ENCODE assay signal across 8 mouse cellular contexts in the genomic region with DNA sequence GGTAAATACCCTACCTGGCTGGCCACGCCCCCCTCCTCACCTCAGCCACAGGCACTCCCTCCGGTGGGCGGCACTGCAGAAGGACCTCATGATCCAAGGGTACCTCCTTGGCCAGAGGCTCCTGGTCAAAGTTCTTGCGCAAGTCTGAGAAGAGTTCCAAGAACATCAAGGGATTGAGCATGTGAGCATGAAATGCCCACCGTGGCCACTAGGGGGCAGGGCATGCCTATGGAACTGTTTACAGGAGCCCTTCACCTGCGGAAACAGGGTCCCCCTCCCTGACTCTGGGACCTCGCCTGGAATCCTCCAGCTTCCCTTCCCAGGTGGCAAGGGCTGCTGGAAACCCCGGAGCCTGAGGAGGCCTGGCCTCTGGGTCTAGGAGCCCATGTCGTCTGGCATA. TPM values are rescaled to one million over a fixed set of nuclear protein-coding genes. Genes with fewer than 3 reads are reported as not detected.
A peak's percentile ranks its signal among the peaks of the same experiment; 100 is the strongest.
DNase-seq lines count a peak whose midpoint lies in the region; ATAC-seq and TF ChIP-seq lines count a peak whose summit lies in the region.

No protein-coding gene starts in this region.

- H3K27me3 ChIP-seq in forebrain, embryonic 13.5 days: no peaks in the 10 kb centered on the region

- intact Hi-C loops in heart, postnatal 10 days (cut with DNase I): loop anchor here (1.0 to 2.0 kb wide), 3 partner anchors 56 to 273 kb away; no protein-coding TSS in a partner anchor

- no peak overlapping the region for H3K27ac ChIP-seq in forebrain, embryonic 13.5 days
- no peak overlapping the region for H3K27ac ChIP-seq in olfactory bulb, adult 2 months (ENCODE audit: insufficient read depth, low read depth, low read length)

- H3K4me1 ChIP-seq in forebrain, embryonic 13.5 days: no peaks in the 10 kb centered on the region
- peaks cover 4% of the 10 kb centered on the region for H3K4me1 ChIP-seq in olfactory bulb, adult 2 months (ENCODE audit: control insufficient read depth, insufficient read depth, low read length)

- H3K4me3 ChIP-seq in forebrain, embryonic 13.5 days: no peak overlapping the region
- H3K4me3 ChIP-seq in olfactory bulb, adult 2 months (ENCODE audit: insufficient read depth, low read depth, low read length): no peak overlapping the region

- peak; percentile 33 for ATAC-seq in cerebellum, adult (ENCODE audit: insufficient number of reproducible peaks, low FRiP score, low TSS enrichment)
- peak; percentile 63 for ATAC-seq in forebrain, embryonic 13.5 days

- no peak overlapping the region for H3K9ac ChIP-seq in forebrain, embryonic 13.5 days

- no peak for TF ChIP-seq POLR2A in olfactory bulb, adult 2 months (IDR thresholded peaks at IDR 0.05; ENCODE audit: insufficient read depth, low read depth, low read length)

- peak; percentile 88 for DNase-seq in ES-CJ7 (ENCODE audit: low read depth, low spot score)
- DNase-seq in heart, postnatal 10 days: peak; percentile 78 to 84
- DNase-seq in kidney, postnatal 36 days: peak; percentile 81 to 91
- peak; percentile 61 to 72 for DNase-seq in lung, adult 18-20 months
- peak; percentile 30 to 75 for DNase-seq in thymus, postnatal 10 days (ENCODE audit: low spot score in 2 of 2)

- TF ChIP-seq CTCF in olfactory bulb, adult 2 months (IDR thresholded peaks at IDR 0.05; ENCODE audit: insufficient read depth, low read depth, low read length): peak; percentile 92

- H3K9me3 ChIP-seq in forebrain, embryonic 13.5 days (replicated peaks): no peaks in the 10 kb centered on the region

- WGBS in forebrain, embryonic 13.5 days: 13% methylated on average over 9 of the region's 9 CpGs
- 10% methylated on average over 9 of the region's 9 CpGs for WGBS in olfactory bulb, adult 2 months

- peak overlapping the region; percentile 34 for H3K4me2 ChIP-seq in forebrain, embryonic 13.5 days

- no peaks in the 10 kb centered on the region for H3K36me3 ChIP-seq in forebrain, embryonic 13.5 days (ENCODE audit: poor library complexity, severe bottlenecking)

RNA-seq across cellular contexts. Expression of a gene that starts 27.0 kb away (rescaled TPM):
- 12.7 and 13.5 TPM in 2 replicates for polyA plus RNA-seq in forebrain, embryonic 13.5 days (2015; fragmentation: Nextera tagmentation; extraction: Ambion mirVana)
- 1 to 10 TPM; 6.8 to 7.7 TPM for total RNA-seq in heart, postnatal 10 days (2021)
- polyA plus RNA-seq in olfactory bulb, adult 2 months (2012; ENCODE audit: insufficient read depth, insufficient read length, low replicate concordance, missing spikeins): not detected in 2 replicates

RNA-seq across cellular contexts. Expression of a gene that starts 51.8 kb away (rescaled TPM):
- polyA plus RNA-seq in forebrain, embryonic 13.5 days (2015; fragmentation: Nextera tagmentation; extraction: Ambion mirVana): 2.3 and 2.8 TPM in 2 replicates
- total RNA-seq in heart, postnatal 10 days (2021): 10 to 100 TPM; 35.3 to 47.0 TPM
- not detected in 2 replicates for polyA plus RNA-seq in olfactory bulb, adult 2 months (2012; ENCODE audit: insufficient read depth, insufficient read length, low replicate concordance, missing spikeins)

Comparison
In these comparisons a context has a peak if more than half of its experiments do, and no peak if none do; other contexts are left out.
1. RNA of a gene that starts 27.0 kb away (polyA plus RNA-seq): 12.7 to 13.5 TPM in forebrain, embryonic 13.5 days; not detected in olfactory bulb, adult 2 months; every median in the first group is over 10 times any median in the second.
2. Peak in every context shown above with its lines, with median percentiles within 50 percentile points of each other: DNase-seq.